Mouse (Mus musculus) stomach, postnatal 0 days (tissue): ENCODE measurements at regions not wholly inside any gene's neighbourhood (a gene's known extent, or its start where the extent isn't known, plus 50 kb on each side); places are given as distances from the start of the nearest gene placed in this dataset.
A peak's percentile ranks its signal among the peaks of the same experiment; 100 is the strongest.

ENCODE experiments used
- ATAC-seq: fragments of 200-750 bp; cut with Nextera tagmentation; 2 replicates; pipeline ENCODE4 v1.8.0; 2017; ENCODE audit not compliant: low FRiP score, low TSS enrichment
- DNase-seq: peaks from one replicate; pipeline ENCODE4 v3.0.0-alpha.2; 2016; ENCODE audit warnings: low spot score
- H3K27ac ChIP-seq: fragments of 300-500 bp; sonication (generic); replicated peaks from 2 replicates; pipeline ENCODE4 v1.5.1; 2014; ENCODE audit warnings: mild to moderate bottlenecking, control low read depth
- H3K27me3 ChIP-seq: fragments of 300-500 bp; sonication (generic); 2 replicates; pipeline ENCODE4 v1.6.1; 2014; ENCODE audit warnings: low read length; ENCODE audit not compliant: control insufficient read depth, insufficient read depth
- H3K36me3 ChIP-seq: fragments of 300-500 bp; sonication (generic); 2 replicates; pipeline ENCODE4 v1.6.1; 2014; ENCODE audit warnings: low read length, mixed read lengths; ENCODE audit not compliant: control insufficient read depth, insufficient read depth
- H3K4me1 ChIP-seq: fragments of 300-500 bp; sonication (generic); replicated peaks from 2 replicates; pipeline ENCODE4 v1.6.1; 2014; ENCODE audit warnings: antibody characterized with exemption; ENCODE audit not compliant: control insufficient read depth, insufficient read depth
- H3K4me2 ChIP-seq: fragments of 300-500 bp; sonication (generic); replicated peaks from 2 replicates; pipeline ENCODE4 v1.6.1; 2014; ENCODE audit warnings: low read depth, mild to moderate bottlenecking, control low read depth, moderate library complexity
- H3K4me3 ChIP-seq: fragments of 300-500 bp; sonication (generic); 2 replicates; pipeline ENCODE4 v1.5.1; 2014; ENCODE audit warnings: low read depth, low read length, control low read depth
- H3K9ac ChIP-seq: fragments of 300-500 bp; sonication (generic); 2 replicates; pipeline ENCODE4 v1.6.1; 2014; ENCODE audit warnings: mild to moderate bottlenecking, low read length, control low read depth, mixed read lengths
- H3K9me3 ChIP-seq: fragments of 300-500 bp; sonication (generic); 2 replicates; pipeline ENCODE4 v1.6.1; 2016; ENCODE audit warnings: low read length; ENCODE audit not compliant: control insufficient read depth
- CTCF ChIP-seq: IDR thresholded peaks from 2 replicates; pipeline ENCODE4 v1.5.1; 2016; ENCODE audit warnings: antibody characterized with exemption, low read depth, mild to moderate bottlenecking, moderate library complexity
- EP300 ChIP-seq: optimal IDR thresholded peaks from 2 replicates; pipeline ENCODE3; 2016; ENCODE audit warnings: antibody characterized with exemption
- WGBS: fragments of 180-500 bp; shearing (Covaris S2); extraction: QIAGEN DNeasy Blood & Tissue Kit; methylation state at CpG from one replicate; pipeline ENCODE4 v1.1.7; 2014; 5-methylcytosine and 5-hydroxymethylcytosine counted together

DNA sequence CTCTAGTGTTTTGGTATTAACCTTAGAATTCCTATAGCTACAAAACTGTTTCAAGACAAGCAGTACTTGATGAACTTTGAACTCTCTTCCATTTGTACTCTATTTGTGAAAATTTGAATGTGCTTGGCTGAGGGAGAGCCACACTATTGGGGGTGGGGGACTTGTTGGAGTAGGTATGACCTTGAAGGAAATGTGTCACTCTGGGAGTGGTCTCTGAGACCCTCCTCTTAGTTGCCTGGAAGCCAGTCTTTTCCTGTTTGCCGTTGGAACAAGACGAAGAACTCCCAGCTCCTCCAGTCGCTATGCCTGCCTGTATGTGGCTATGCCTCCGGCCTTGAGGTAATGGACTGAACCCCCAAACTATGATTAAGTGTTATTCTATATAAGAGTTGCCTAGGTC, 265.4 kb upstream of the Dab2 start:
- H3K4me1 ChIP-seq = no peaks in the 10 kb centered on the region
- no peak overlapping the region for H3K27ac ChIP-seq
- DNase-seq (no peak), ATAC-seq (no peak)
- no peaks in the 10 kb centered on the region for H3K9me3 ChIP-seq
- TF ChIP-seq CTCF = no peak
- TF ChIP-seq EP300 = no peak
- no peak overlapping the region for H3K9ac ChIP-seq
- WGBS = 85% methylated on average over 4 of the region's 4 CpGs
- no peaks in the 10 kb centered on the region for H3K27me3 ChIP-seq
- H3K36me3 ChIP-seq = no peaks in the 10 kb centered on the region
- H3K4me3 ChIP-seq = no peak overlapping the region
- no peak overlapping the region for H3K4me2 ChIP-seq

DNA sequence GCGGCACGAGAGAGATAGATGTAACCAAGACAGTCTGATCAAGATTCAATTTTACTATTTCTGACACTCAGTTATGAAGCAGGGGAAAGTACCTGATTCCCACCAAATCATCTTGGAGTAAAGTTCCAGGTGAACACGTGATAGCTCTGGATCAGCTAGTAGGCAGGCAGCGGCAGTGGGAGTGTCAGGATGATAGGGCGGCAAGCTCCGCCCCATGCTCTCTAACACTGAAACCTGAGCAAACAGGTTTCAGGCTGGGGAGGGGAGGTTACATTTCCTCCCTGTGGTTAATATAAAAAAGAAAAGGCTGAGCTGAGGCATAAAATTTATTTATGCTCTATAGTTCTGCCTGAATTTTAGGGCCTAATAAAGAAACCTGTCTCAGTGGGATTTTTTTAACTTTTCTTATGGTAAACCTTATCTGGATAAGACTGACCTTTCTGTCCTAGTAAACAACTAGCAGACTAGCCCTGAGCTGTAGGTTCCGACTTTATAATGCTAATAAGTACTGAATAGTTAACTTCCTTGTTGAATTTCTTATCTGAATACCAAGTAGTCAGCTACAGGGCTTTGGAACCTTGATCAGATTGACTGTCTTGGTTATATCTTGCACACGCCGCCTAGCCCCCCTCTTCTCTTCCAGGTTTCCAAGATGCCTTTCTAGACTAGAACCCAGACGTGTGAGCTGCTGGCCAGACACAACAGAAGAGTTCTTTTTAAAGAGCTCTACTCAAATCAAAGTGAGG, 254.9 kb upstream of the Dab2 start:
- no peak overlapping the region for H3K4me3 ChIP-seq
- no peak overlapping the region for H3K27ac ChIP-seq

DNA sequence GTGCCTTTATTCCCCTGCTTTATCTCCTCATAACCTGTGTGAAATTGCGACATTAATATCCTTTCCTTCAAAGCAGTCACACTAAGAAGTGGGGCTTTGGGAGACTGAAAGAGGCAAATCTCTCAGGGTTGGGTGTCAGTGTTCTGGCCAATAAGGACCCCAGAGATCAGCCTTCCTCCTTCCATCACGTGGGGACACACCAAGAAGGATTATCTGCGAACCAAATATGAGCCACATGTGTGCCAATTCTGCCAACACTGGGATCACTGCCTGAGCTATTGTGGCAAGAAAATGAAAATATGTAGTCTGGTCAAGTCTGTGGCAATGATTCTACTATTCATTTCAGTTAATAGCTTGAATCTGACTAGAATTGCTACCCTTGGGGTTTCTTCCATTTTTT, 243.9 kb upstream of the Dab2 start:
- Histone ChIP-seq H3K36me3 (no peaks in the 10 kb centered on the region), H3K9me3 (no peaks in the 10 kb centered on the region), H3K27me3 (no peaks in the 10 kb centered on the region), H3K4me2 (no peak overlapping the region), H3K4me1 (no peaks in the 10 kb centered on the region), H3K9ac (no peak overlapping the region), H3K27ac (no peak overlapping the region), H3K4me3 (no peak overlapping the region)
- DNase-seq (no peak), ATAC-seq (no peak)
- no peak for TF ChIP-seq CTCF
- TF ChIP-seq EP300 = no peak
- WGBS = 69% methylated on average over 3 of the region's 3 CpGs

More for the DNA sequence above, 254.9 kb upstream of the Dab2 start:
- Histone ChIP-seq H3K36me3 (no peaks in the 10 kb centered on the region), H3K4me1 (no peaks in the 10 kb centered on the region), H3K4me2 (no peak overlapping the region), H3K9me3 (no peaks in the 10 kb centered on the region), H3K27me3 (no peaks in the 10 kb centered on the region), H3K9ac (no peak overlapping the region)
- TF ChIP-seq CTCF (no peak), EP300 (no peak)
- peak; percentile 70 for DNase-seq
- ATAC-seq = peak; percentile 84
- 41% methylated on average over 10 of the region's 10 CpGs for WGBS

DNA sequence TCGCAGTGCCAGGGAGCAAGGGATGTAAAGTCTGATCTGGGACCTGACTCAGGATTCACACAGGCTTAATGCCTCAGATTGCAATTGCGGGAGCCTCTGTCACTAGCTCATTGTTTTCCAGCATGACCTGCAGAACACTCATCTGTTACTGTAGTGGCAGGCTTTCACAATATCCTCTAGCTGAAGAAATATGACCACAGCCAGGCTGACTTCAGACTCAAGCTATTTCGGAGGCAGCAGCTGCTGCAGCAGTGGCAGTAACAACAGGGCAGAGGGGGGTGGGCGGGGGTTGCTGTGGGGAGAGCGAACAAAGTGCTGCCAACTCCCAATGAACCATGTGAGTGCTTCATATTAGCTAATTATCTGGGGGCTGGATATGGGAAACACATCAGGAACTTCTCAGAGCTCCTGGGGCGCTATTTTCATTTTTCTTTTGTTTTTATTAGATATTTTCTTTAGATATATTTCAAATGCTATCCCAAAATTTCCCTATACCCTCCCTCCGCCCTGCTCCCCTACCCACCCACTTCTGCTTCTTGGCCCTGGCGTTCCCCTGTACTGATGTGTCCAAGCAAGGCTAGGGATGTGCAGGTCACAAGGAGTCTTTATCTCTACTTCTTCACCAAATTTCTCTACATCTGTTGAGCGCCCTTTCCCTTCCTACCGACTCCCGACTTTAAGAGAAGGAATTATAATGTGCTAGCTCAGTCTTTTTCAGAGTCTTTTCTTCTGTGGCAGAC, 242.5 kb upstream of the Dab2 start:
- no peaks in the 10 kb centered on the region for H3K9me3 ChIP-seq
- no peak overlapping the region for H3K9ac ChIP-seq
- H3K4me3 ChIP-seq = no peak overlapping the region
- no peak for TF ChIP-seq EP300
- TF ChIP-seq CTCF = no peak
- H3K27me3 ChIP-seq = no peaks in the 10 kb centered on the region
- no peaks in the 10 kb centered on the region for H3K36me3 ChIP-seq
- no peak overlapping the region for H3K27ac ChIP-seq
- 45% methylated on average over 11 of the region's 11 CpGs for WGBS
- no peaks in the 10 kb centered on the region for H3K4me1 ChIP-seq
- no peak for DNase-seq
- no peak; the same call in 1 of the 2 replicates for ATAC-seq
- H3K4me2 ChIP-seq = no peak overlapping the region

DNA sequence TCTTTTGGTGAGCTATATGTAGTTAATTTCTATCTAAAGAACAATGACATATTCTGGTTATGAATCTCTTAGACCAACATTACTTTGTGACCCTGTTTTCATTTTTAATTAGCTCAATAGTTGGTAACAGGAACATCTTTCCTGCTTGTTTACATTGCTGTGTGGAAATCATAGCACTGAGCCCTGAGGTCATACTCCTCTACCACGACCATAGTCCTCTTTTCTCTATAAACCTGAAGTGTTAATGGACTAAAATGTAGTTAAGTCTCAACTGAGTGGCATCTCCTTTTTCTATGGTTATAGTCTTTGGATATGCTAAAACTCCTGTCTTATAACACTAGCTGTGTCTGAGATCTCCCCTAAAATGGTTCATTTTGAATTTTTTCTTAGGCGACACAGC, 240.2 kb upstream of the Dab2 start:
- no peak for TF ChIP-seq EP300
- TF ChIP-seq CTCF = no peak
- 67% methylated on average over 2 of the region's 2 CpGs for WGBS
- H3K27ac ChIP-seq = no peak overlapping the region
- H3K9ac ChIP-seq = no peak overlapping the region
- H3K4me2 ChIP-seq = no peak overlapping the region
- ATAC-seq (no peak), DNase-seq (no peak)
- no peaks in the 10 kb centered on the region for H3K36me3 ChIP-seq
- no peaks in the 10 kb centered on the region for H3K9me3 ChIP-seq
- H3K4me3 ChIP-seq = no peak overlapping the region
- no peaks in the 10 kb centered on the region for H3K4me1 ChIP-seq
- no peaks in the 10 kb centered on the region for H3K27me3 ChIP-seq

DNA sequence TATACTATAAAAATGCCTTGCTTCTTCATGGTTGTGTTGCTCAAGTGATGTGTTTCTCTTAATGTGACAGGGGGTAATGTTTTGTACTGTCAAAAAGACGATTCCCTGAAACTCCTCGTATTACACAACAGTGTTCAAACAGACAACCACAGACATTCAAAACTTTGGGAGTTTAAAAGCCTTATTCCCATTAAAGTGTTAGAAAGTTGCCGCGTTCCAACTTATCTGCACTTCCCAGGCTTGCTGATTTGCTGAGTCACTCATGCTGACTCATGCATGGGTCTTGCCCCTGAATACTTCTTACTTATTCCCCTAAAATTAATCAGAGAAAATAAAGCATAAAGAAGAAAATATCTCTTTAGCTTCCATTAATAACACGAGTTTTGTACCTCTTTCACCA, 239.8 kb upstream of the Dab2 start:
- H3K27me3 ChIP-seq = no peaks in the 10 kb centered on the region
- no peaks in the 10 kb centered on the region for H3K36me3 ChIP-seq
- WGBS = 74% methylated on average over 5 of the region's 5 CpGs
- H3K9me3 ChIP-seq = no peaks in the 10 kb centered on the region
- no peak for ATAC-seq
- TF ChIP-seq CTCF = no peak
- no peak for TF ChIP-seq EP300
- DNase-seq = no peak
- no peak overlapping the region for H3K4me3 ChIP-seq
- no peak overlapping the region for H3K27ac ChIP-seq
- H3K4me1 ChIP-seq = no peaks in the 10 kb centered on the region
- H3K9ac ChIP-seq = no peak overlapping the region
- no peak overlapping the region for H3K4me2 ChIP-seq
